In genomic region chr19:3208283-3208682, GRCm38 (mm10) we compare ENCODE assay signal across 9 mouse cellular contexts.
DNase-seq lines count a peak whose midpoint lies in the region; ATAC-seq and TF ChIP-seq lines count a peak whose summit lies in the region.
"Had no signal": no experiment of that assay in that cellular context is flagged by ENCODE, and none has a peak within 500 bp of the region (broad histone marks: within the 10 kb centered on the region; RNA-seq: fewer than 3 reads in every experiment).

No protein-coding gene starts in this region.

- no peaks in the 10 kb centered on the region for H3K79me3 ChIP-seq in C2C12 (ENCODE audit: low read depth)

- no peaks in the 10 kb centered on the region for H3K79me2 ChIP-seq in C2C12 (ENCODE audit: control insufficient read depth, insufficient read depth)

- no peak for ATAC-seq in intestine, postnatal 0 days
- no peak for ATAC-seq in intestine, embryonic 16.5 days
- no peak for ATAC-seq in lung, postnatal 0 days
- ATAC-seq in granulocyte monocyte progenitor cell, adult 5-6 weeks (replicated peaks; ENCODE audit: poor library complexity, severe bottlenecking): no peak

- H3K27me3 ChIP-seq in intestine, postnatal 0 days (replicated peaks; ENCODE audit: control insufficient read depth, insufficient read depth, low read length): no peaks in the 10 kb centered on the region
- H3K27me3 ChIP-seq in intestine, embryonic 16.5 days (replicated peaks; ENCODE audit: control insufficient read depth, insufficient read depth, low read length): no peaks in the 10 kb centered on the region
- no peaks in the 10 kb centered on the region for H3K27me3 ChIP-seq in C2C12 (ENCODE audit: control insufficient read depth, insufficient read depth, insufficient read length)
- no peaks in the 10 kb centered on the region for H3K27me3 ChIP-seq in embryonic facial prominence, embryonic 10.5 days (replicated peaks; ENCODE audit: low read depth, poor library complexity, severe bottlenecking)
- no peaks in the 10 kb centered on the region for H3K27me3 ChIP-seq in lung, postnatal 0 days (replicated peaks; ENCODE audit: insufficient read depth, low read length)
- H3K27me3 ChIP-seq: heart, embryonic 13.5 days; neural tube, embryonic 13.5 days had no signal

- no peak overlapping the region for H3ac ChIP-seq in C2C12 (ENCODE audit: control insufficient read depth, insufficient read length, low read depth)

- H3K9me3 ChIP-seq in intestine, postnatal 0 days (ENCODE audit: control insufficient read depth): no peaks in the 10 kb centered on the region
- no peaks in the 10 kb centered on the region for H3K9me3 ChIP-seq in intestine, embryonic 16.5 days (ENCODE audit: control insufficient read depth, low read length)
- peaks cover 9% of the 10 kb centered on the region for H3K9me3 ChIP-seq in embryonic facial prominence, embryonic 10.5 days
- H3K9me3 ChIP-seq in lung, postnatal 0 days (ENCODE audit: low read length): no peaks in the 10 kb centered on the region
- H3K9me3 ChIP-seq: heart, embryonic 13.5 days; neural tube, embryonic 13.5 days had no signal

- no peak overlapping the region for H3K4me2 ChIP-seq in intestine, postnatal 0 days (replicated peaks; ENCODE audit: low read depth)
- no peak overlapping the region for H3K4me2 ChIP-seq in intestine, embryonic 16.5 days (ENCODE audit: low read depth, low read length)
- H3K4me2 ChIP-seq in lung, postnatal 0 days (replicated peaks; ENCODE audit: low read depth, low read length): no peak overlapping the region
- H3K4me2 ChIP-seq: heart, embryonic 13.5 days; neural tube, embryonic 13.5 days had no signal

- no peak for TF ChIP-seq EP300 in lung, postnatal 0 days (IDR thresholded peaks at IDR 0.05)

- H3K9ac ChIP-seq in intestine, postnatal 0 days (ENCODE audit: low read depth, low read length): no peak overlapping the region
- H3K9ac ChIP-seq in intestine, embryonic 16.5 days (ENCODE audit: low read depth, low read length): no peak overlapping the region
- no peak overlapping the region for H3K9ac ChIP-seq in lung, postnatal 0 days (replicated peaks; ENCODE audit: low read depth)
- H3K9ac ChIP-seq: heart, embryonic 13.5 days; neural tube, embryonic 13.5 days had no signal

- DNase-seq in MEL-GATA-1-ER (ENCODE audit: extremely low read depth, low read depth): peak; percentile 65
- peak; percentile 38 for DNase-seq in embryonic facial prominence, embryonic 10.5 days (ENCODE audit: low spot score)
- DNase-seq in lung, postnatal 0 days (ENCODE audit: low spot score): peak; percentile 71

- H3K4me3 ChIP-seq in intestine, postnatal 0 days (ENCODE audit: low read depth, low read length): no peak overlapping the region
- H3K4me3 ChIP-seq in intestine, embryonic 16.5 days (ENCODE audit: low read length): no peak overlapping the region
- no peak overlapping the region for H3K4me3 ChIP-seq in C2C12 (ENCODE audit: insufficient read depth, poor library complexity, severe bottlenecking)
- H3K4me3 ChIP-seq in embryonic facial prominence, embryonic 10.5 days: no peak overlapping the region
- H3K4me3 ChIP-seq in lung, postnatal 0 days (ENCODE audit: low read depth, low read length): no peak overlapping the region
- H3K4me3 ChIP-seq: heart, embryonic 13.5 days; neural tube, embryonic 13.5 days had no signal

- WGBS in intestine, postnatal 0 days: 9% methylated on average over 4 of the region's 4 CpGs
- WGBS in intestine, embryonic 16.5 days: 13% methylated on average over 4 of the region's 4 CpGs
- WGBS in embryonic facial prominence, embryonic 10.5 days: 15% methylated on average over 4 of the region's 4 CpGs
- 12% methylated on average over 4 of the region's 4 CpGs for WGBS in lung, postnatal 0 days

- H3K4me1 ChIP-seq in intestine, postnatal 0 days (replicated peaks; ENCODE audit: control insufficient read depth, insufficient read depth, low read length): no peaks in the 10 kb centered on the region
- no peaks in the 10 kb centered on the region for H3K4me1 ChIP-seq in intestine, embryonic 16.5 days (ENCODE audit: control insufficient read depth, insufficient read depth, low read length)
- H3K4me1 ChIP-seq in embryonic facial prominence, embryonic 10.5 days: no peaks in the 10 kb centered on the region
- no peaks in the 10 kb centered on the region for H3K4me1 ChIP-seq in lung, postnatal 0 days (ENCODE audit: insufficient read depth, low read depth, low read length)
- H3K4me1 ChIP-seq: heart, embryonic 13.5 days; neural tube, embryonic 13.5 days had no signal

- peak; percentile 76 for TF ChIP-seq CTCF in intestine, postnatal 0 days (IDR thresholded peaks at IDR 0.05; ENCODE audit: low read depth)
- TF ChIP-seq CTCF in C2C12 (IDR thresholded peaks at IDR 0.05; ENCODE audit: control insufficient read depth, insufficient read depth, insufficient read length): peak; percentile 17
- TF ChIP-seq CTCF in lung, postnatal 0 days (IDR thresholded peaks at IDR 0.05): peak; percentile 68

- no peak overlapping the region for H3K27ac ChIP-seq in intestine, postnatal 0 days (ENCODE audit: low read depth, low read length)
- H3K27ac ChIP-seq in intestine, embryonic 16.5 days (ENCODE audit: low read length): no peak overlapping the region
- no peak overlapping the region for H3K27ac ChIP-seq in embryonic facial prominence, embryonic 10.5 days (replicated peaks)
- H3K27ac ChIP-seq in lung, postnatal 0 days (ENCODE audit: low read length): no peak overlapping the region
- H3K27ac ChIP-seq: heart, embryonic 13.5 days; neural tube, embryonic 13.5 days had no signal

- H3K36me3 ChIP-seq in intestine, postnatal 0 days (ENCODE audit: control insufficient read depth, insufficient read depth): no peaks in the 10 kb centered on the region
- no peaks in the 10 kb centered on the region for H3K36me3 ChIP-seq in intestine, embryonic 16.5 days (ENCODE audit: control insufficient read depth, insufficient read depth, low read length)
- no peaks in the 10 kb centered on the region for H3K36me3 ChIP-seq in C2C12 (ENCODE audit: control insufficient read depth, insufficient read depth)
- H3K36me3 ChIP-seq in embryonic facial prominence, embryonic 10.5 days (replicated peaks): no peaks in the 10 kb centered on the region
- no peaks in the 10 kb centered on the region for H3K36me3 ChIP-seq in lung, postnatal 0 days (ENCODE audit: insufficient read depth, low read length)
- H3K36me3 ChIP-seq: heart, embryonic 13.5 days; neural tube, embryonic 13.5 days had no signal

TF ChIP-seq in C2C12, 6 proteins besides CTCF, POLR2A, EP300 and RAD21:
- TF ChIP-seq MYOD1 (IDR thresholded peaks at IDR 0.05; ENCODE audit: control insufficient read depth, insufficient read length, low read depth) (no peak), CEBPB (IDR thresholded peaks at IDR 0.05; ENCODE audit: low read depth) (no peak), MAX (IDR thresholded peaks at IDR 0.05) (no peak), USF1 (IDR thresholded peaks at IDR 0.05; ENCODE audit: low read depth) (no peak), FOSL1 (IDR thresholded peaks at IDR 0.05; ENCODE audit: insufficient read depth, low read length, poor library complexity, severe bottlenecking) (no peak), MYOG (IDR thresholded peaks at IDR 0.05; ENCODE audit: control insufficient read depth, extremely low read depth, insufficient read length) (no peak)
TF ChIP-seq in C2C12: peak in this region for 0.

Comparison
In these comparisons a context has a peak if more than half of its experiments do, and no peak if none do; other contexts are left out.
1. CTCF ChIP-seq: peak in every context shown above with its lines; median percentile 76 in intestine, postnatal 0 days; 68 in lung, postnatal 0 days; 17 in C2C12.